Mouse (Mus musculus) stomach, adult 2 months (tissue): ENCODE data around the gene Olfr122. TPM values are rescaled to one million over a fixed set of nuclear protein-coding genes. Genes with fewer than 3 reads are reported as not detected.

ENCODE experiments used
- polyA plus RNA-seq: library from polyadenylated mRNA; depleted of rRNA; stranded (reverse); fragments of >200 nt; gene quantifications from 2 replicates; pipeline ENCODE4 v1.2.3, GENCODE M21; 2012; rRNA removed

The Olfr122 gene
- polyA plus RNA-seq: not detected in 2 replicates

GRCm38 (mm10) chr17:37768307-37768706, at the start of gene Olfr122:
TSS of gene Olfr122 (plus strand) at chr17:37768607.

GRCm38 (mm10) chr17:37721508-37721907, 46.9 kb upstream of the Olfr122 start, which contains the start of gene Olfr120:
TSS of gene Olfr120 (plus strand) at chr17:37721808.

GRCm38 (mm10) chr17:37793229-37793628, 24.8 kb downstream of the Olfr122 start, which contains the start of gene Olfr123:
TSS of gene Olfr123 (plus strand) at chr17:37793529.

GRCm38 (mm10) chr17:37799588-37799987, 31.2 kb downstream of the Olfr122 start, which contains the start of gene Olfr124:
TSS of gene Olfr124 (plus strand) at chr17:37799888.

Other genes with a start within 250 kb of the Olfr122 start
- gene Olfr112, start 199.2 kb upstream of the Olfr122 start, polyA plus RNA-seq: not detected in 2 replicates
- not detected in 2 replicates for gene Olfr113, start 190.9 kb upstream of the Olfr122 start, polyA plus RNA-seq
- not detected in 2 replicates for gene Olfr114, start 175.9 kb upstream of the Olfr122 start, polyA plus RNA-seq
- gene Olfr115, start 141.5 kb upstream of the Olfr122 start, polyA plus RNA-seq: not detected in 2 replicates
- not detected in 2 replicates for gene Olfr116, start 141.4 kb upstream of the Olfr122 start, polyA plus RNA-seq
- gene Olfr117, start 104.8 kb upstream of the Olfr122 start, polyA plus RNA-seq: not detected in 2 replicates
- gene Olfr118, start 101.6 kb upstream of the Olfr122 start, polyA plus RNA-seq: not detected in 2 replicates
- not detected in 2 replicates for gene Olfr119, start 72.0 kb upstream of the Olfr122 start, polyA plus RNA-seq
- not detected in 2 replicates for gene Olfr120, start 46.8 kb upstream of the Olfr122 start, polyA plus RNA-seq
- gene Olfr121, start 19.8 kb upstream of the Olfr122 start, polyA plus RNA-seq: not detected in 2 replicates
- not detected in 2 replicates for gene Olfr123, start 24.9 kb downstream of the Olfr122 start, polyA plus RNA-seq
- gene Olfr124, start 31.3 kb downstream of the Olfr122 start, polyA plus RNA-seq: not detected in 2 replicates
- gene Olfr125, start 64.3 kb downstream of the Olfr122 start, polyA plus RNA-seq: not detected in 2 replicates
- gene Olfr126, start 78.9 kb downstream of the Olfr122 start, polyA plus RNA-seq: not detected in 2 replicates
- not detected in 2 replicates for gene Olfr127, start 131.8 kb downstream of the Olfr122 start, polyA plus RNA-seq
- not detected in 2 replicates for gene Olfr128, start 151.9 kb downstream of the Olfr122 start, polyA plus RNA-seq
- not detected in 2 replicates for gene Olfr761, start 184.5 kb downstream of the Olfr122 start, polyA plus RNA-seq